Mouse (Mus musculus): ENCODE measurements at regions not wholly inside any gene's neighbourhood (a gene's known extent, or its start where the extent isn't known, plus 50 kb on each side); places are given as distances from the start of the nearest gene placed in this dataset.

DNA sequence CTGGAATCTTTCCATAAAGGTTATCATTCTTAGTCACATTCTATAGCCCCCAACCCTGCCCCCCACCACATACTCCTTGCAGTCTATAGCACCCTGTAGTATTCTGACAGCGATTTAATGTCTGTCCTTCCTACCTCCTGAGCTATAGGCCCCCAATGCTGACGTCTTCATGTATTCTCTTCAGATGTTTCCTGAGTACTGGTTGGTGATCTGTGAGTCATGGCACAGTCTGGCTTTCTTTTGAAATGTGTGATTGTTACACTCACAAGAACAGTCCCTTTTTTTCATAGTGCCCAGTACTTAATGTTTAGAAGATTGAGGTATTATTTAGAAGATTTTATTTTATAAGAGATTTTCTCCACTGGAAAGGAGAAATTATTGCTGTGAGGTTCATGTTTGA lies 634.6 kb upstream of the Zeb2 start:
- no peak for DNase-seq (ENCODE audit: low spot score)

- no peak for DNase-seq (ENCODE audit: low spot score)
Observed at GRCm38 (mm10) chr2:45749379-45749778, 632.2 kb upstream of the Zeb2 start.

GRCm38 (mm10) chr2:45747263-45748236 lies 630.4 kb upstream of the Zeb2 start:
- no peak for DNase-seq (ENCODE audit: low spot score)

DNA sequence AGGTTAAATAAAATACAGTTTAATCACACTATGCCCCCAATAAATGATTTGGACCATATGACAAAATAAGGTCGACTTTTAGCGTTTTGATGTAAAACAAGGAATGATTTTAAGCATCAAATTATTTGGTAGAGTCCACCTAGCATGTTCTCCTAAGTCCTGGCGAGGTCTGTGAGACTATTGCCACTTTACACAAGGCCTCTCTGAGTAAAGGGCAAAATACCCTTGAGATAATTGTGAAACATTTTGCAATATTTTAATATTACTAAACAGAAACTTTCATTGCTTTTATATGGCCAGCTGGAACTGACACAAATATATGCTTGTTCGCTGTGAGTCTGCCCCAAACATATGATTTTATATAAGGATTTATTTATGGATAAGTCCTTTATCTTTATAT lies 629.4 kb upstream of the Zeb2 start:
- no peak for DNase-seq (ENCODE audit: low spot score)

DNA sequence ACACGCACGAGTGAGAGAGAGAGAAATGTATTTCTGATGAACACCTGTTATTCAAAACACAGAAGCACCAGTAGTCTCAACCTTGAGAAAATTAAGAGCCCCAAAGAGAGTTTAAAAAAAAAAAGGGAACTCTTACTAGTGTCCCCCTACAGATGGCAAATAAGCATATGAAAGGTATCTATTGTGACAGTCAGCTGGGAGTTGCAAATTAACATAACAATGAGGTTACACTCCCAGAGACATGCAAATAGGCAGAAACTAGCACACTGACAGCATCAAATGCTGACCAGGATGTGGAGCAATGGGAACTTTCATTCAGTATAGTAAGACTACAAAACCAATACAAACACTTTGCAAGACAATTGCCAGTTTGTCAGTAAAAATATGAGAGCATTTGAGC lies 619.1 kb upstream of the Zeb2 start:
- DNase-seq (ENCODE audit: low spot score), result no peak

DNA sequence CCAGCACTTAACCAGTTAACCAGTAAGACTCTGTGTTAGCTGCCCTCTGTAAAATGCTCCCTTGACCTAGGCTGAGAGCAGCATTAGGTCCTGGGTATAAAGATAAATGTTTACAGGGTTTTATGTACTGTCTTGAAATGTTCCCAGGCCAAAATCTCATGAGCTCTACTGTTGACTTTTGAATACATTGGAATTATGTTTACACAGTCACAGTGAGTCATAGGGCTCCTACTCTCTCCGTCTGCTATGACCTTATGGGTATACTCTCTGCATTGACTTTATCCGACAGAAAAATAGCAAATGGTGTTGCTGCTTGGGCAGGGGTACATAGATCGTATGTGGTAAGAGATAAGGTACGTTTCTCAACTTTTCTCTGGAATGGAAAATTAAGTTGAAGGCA lies 596.8 kb upstream of the Zeb2 start:
- DNase-seq (ENCODE audit: low spot score), result no peak

DNA sequence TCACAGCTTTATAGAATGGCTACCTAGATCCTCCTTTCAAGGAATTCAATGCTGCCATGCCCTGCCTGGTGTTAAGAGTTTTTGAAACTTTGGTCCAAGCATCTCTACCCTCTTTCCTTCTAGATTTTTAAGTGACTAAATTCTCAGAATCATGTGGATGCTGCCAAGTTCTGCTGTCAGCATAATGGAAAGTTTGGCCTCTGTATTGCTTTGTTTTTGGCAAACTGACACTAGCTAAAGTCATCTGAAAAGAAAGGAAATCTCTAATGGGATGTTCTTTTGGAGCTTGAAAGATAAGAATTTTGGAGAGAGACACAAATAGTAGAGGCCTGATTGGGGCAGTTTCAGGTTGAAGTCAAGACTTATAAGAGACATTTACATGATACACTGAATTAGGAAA lies 589.8 kb upstream of the Zeb2 start:
- DNase-seq (ENCODE audit: low spot score), result no peak

GRCm38 (mm10) chr2:45702511-45702910 lies 585.3 kb upstream of the Zeb2 start:
- no peak for DNase-seq (ENCODE audit: low spot score)

DNA sequence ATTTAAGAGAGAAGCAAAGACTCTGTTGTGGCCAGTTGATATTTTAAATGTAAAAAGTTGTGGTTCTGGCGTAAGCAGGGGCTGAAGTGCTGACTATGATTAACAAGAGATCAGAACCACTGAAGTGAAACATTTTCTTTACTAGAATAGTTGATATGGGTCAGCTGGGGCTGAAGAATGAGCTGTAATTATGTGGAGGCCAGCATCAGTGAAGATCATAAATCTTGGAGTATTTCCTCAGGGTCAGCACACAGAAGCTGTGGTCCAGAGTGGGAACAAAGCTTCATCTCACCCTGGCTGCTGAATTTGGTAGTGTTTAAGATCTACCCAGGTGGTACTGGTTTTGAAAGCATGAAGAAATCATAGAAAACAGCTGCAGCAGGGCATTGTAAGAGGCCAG lies 583.4 kb upstream of the Zeb2 start:
- no peak for DNase-seq (ENCODE audit: low spot score)

- no peak for DNase-seq (ENCODE audit: low spot score)
Observed at GRCm38 (mm10) chr2:45693291-45694020, 576.3 kb upstream of the Zeb2 start.

DNA sequence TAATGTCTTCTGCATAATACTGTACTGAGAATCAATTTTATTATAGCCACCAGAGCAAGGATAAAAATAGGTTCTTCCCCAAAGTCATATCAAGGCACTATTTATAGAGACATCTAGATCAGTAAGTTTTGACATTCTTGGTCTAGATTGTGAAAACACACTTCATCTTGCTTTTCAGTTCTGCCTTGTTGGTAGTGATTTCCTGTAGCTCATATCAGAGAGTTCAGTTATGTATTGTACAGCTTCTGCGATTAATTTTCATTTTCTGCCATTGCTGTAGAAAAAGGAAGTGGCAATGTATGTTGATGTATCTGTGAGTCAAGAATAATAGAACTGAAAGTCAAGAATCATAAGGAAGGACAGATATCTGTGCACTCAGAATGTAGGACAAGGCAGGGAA lies 575.6 kb upstream of the Zeb2 start:
- no peak for DNase-seq (ENCODE audit: low spot score)

GRCm38 (mm10) chr2:45688996-45689395 lies 571.8 kb upstream of the Zeb2 start:
- DNase-seq (ENCODE audit: low spot score), result no peak

DNA sequence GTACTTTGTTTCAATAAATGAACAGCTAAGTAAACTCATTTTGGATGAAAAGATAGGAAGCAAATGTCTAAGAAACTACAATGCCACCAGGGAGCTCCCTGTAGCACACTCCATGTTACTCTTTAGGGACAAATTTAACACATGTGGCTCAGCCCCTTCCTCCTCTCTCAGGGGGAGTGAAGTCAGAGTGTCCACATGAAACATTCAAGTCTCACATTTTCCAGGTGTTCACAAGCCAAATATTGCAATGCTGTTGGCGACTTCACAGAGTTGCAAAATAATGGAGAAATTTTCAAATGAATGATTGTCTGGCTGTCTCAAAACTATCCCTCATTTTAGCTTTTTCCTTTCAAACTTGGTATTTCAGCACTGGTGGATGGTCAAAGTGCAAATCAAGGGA lies 564.1 kb upstream of the Zeb2 start:
- no peak for DNase-seq (ENCODE audit: low spot score)

DNA sequence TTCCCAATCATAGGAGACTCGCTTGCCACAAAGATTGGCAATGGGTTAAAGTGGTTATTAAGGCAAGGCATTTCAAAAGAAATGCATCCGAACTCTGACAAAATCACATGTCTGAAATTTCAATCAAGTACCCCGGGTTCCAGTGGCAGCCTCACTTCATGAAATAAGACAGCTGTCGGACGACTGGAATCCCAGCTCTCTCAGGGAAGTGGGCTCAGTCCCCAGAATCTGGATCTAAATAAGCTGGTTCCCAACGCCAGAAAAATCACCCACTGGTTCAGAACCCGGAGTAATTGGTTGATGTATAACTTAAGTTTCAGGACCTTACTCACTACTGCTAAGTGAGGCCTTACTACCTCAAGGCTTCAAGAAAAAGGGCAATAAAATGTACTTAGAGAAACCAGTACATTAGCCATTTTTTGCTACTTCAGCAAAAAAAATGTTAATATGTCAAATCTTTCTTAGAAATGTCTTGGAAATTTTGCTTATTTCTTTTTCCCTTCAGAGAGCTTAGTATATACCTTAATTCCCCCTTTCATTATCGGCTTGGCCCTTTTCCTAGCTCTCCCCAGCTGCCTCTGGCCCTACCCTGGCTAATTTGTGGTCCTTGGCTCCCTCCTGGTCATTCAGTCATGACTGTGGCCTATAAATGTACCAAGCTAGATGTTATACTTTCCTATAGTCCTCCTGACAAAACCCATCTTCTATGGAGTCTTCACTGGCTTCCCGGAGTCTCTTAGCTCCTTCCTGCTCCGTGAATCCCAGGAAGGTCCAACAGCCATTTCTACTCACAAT lies 562.1 kb upstream of the Zeb2 start:
- no peak for DNase-seq (ENCODE audit: low spot score)

DNA sequence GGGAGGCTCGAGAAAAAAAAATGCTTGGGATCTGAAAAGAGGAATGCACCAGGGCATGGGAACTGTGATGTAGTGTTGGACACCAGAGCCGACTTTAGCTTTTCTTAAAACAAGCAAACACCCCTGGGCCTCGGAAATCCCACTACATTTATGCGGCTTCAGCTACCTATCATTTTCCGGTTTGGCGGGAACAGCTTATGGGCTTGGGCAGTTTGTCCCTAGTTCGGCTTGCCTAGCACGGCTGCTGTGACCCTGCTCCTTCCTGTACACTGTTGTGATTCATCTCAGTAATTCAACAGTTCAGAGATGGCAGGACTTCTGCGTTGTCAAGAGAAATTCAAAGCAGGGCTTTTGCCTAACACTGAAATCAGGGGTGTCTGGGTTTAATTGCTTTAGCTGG lies 561.5 kb upstream of the Zeb2 start:
- no peak for DNase-seq (ENCODE audit: low spot score)

GRCm38 (mm10) chr2:45675776-45676175 lies 558.6 kb upstream of the Zeb2 start:
- DNase-seq (ENCODE audit: low spot score), result no peak

- no peak for DNase-seq (ENCODE audit: low spot score)
Observed at GRCm38 (mm10) chr2:45656011-45656410, 538.8 kb upstream of the Zeb2 start.

- DNase-seq (ENCODE audit: low spot score), result no peak
Observed at GRCm38 (mm10) chr2:45654693-45655092, 537.5 kb upstream of the Zeb2 start.

GRCm38 (mm10) chr2:45652977-45653376 lies 535.8 kb upstream of the Zeb2 start:
- DNase-seq (ENCODE audit: low spot score), result no peak

DNA sequence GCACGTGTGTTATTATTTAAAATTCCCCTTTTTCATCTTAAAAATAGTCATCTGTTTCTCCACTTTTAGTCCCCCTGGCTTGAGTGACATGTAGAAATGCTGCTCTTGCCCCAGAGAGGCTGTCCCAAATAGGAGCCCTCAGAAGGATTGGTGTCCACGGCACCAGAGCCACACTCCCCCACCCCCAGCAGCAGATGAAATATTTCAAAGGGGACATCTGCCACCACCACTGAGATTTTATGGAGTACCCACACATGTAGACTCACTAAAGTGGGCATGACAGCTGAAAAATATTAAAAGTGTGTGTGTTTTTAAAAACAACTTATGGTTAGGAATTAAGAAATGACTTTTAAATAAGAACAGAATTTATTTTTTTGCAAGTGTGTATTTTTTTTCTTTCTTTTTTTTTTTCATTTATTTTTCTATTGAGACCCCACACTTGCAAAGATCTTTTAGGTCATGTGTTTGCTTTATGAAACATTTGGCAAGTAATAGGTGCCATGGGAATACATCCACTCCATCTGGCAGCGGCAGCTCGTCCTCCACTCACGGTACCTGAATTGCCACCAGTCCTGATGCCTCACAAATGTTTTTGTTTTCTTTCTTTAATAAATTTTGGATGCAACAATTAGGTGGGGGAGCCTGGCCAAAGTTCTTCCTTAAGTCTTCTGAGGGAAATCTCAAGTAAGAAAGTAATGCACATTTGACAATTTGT lies 533.2 kb upstream of the Zeb2 start:
- no peak for DNase-seq (ENCODE audit: low spot score)

GRCm38 (mm10) chr2:45647846-45648245 lies 530.7 kb upstream of the Zeb2 start:
- DNase-seq (ENCODE audit: low spot score), result no peak

- no peak for DNase-seq (ENCODE audit: low spot score)
Observed at GRCm38 (mm10) chr2:45630081-45630480, 512.9 kb upstream of the Zeb2 start.

All from left cerebral cortex, adult 11 months (tissue).